Mouse (Mus musculus) ES-Bruce4 (cell line): ENCODE data around the gene Gm9046.
"Not testable (repeated sequence)": the region's sequence is repeated elsewhere in the genome, so short reads cannot be mapped to it uniquely, and the experiment has no call there.

Experiments
- CTCF ChIP-seq: IDR thresholded peaks from one replicate; pipeline ENCODE4 v1.8.1; 2011; ENCODE audit warnings: low read depth, low read length
- EP300 ChIP-seq: IDR thresholded peaks from 2 replicates; pipeline ENCODE4 v1.6.1; 2011; ENCODE audit warnings: low read depth, low read length; ENCODE audit not compliant: insufficient read depth

DNA sequence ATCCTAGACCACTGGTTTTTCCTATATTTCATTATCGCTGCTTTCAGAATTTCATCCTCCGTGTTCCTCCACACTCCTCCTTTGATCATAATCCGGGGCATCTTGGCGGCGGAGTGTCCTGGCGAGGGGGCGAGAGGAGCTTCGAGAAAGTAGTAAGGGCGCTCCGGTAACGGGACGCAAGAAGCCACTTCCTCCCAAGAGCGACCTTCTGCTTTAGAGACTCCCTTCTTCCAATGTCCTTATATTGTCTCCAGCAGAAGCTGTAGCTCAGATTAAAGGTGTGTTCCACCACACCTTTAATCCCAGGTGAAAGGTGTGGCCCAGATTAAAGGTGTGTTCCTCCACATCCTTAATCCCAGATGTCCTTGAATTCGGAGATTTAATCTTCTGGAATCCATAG is 5.5 kb upstream of the Gm9046 start, which contains the start of gene Gm9048:
- not testable (repeated sequence) for TF ChIP-seq CTCF, EP300
